Mouse (Mus musculus): ENCODE measurements around the gene Gm49378.

Gm49378 gene

DNA sequence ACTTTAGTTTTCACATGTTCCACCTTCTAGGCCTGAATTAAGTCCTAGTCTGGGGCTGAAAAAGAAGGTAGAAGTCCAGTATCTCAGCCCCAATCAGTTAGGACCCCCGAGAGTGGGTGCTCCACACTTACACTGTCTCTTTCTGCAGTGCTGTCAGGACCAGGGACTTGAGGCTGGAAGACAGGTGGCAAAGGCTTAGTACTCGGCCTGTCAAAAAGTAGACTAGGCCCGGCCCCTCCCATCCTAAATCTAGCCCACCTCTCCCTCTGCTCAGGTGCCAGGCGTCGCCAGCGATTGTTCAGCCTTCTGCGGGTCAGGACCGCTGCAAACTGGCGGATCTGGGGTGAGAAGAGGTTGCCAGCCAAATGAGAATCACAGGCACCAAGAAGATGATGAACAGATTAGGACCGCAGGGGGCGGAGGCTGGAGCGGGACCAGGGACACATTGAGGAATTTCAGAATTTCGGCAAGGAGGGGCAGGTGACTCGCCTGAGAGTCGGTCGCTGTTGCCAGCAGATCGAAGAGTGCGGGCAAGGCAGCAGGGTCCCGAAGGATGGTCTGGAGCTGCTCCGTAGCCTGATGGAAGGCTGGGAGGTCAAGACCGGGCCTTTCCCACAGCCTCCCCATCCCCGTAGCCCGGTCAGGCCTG is 2.7 kb downstream of the Gm49378 start:
- DNase-seq (ENCODE audit: low read depth, low spot score), result no peak

DNA sequence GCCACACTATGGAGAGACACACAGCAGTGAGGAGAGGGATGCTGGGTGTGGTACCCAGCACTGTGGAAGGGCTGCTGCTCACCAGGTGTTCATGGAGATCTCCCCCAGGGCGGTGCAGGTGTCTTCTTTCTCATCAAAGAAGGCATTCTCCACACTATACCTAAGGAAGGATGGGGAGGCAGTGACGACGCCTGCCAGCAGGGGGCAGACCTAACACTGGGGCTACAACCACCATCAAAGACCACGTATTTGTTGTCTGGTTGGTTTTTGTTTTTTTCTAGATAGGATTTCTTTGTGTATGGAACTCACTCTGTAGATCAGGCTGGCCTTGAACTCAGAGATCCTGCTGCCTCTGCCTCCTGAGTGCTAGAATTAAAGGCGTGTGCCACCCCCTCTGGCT is 8.4 kb downstream of the Gm49378 start:
- DNase-seq (ENCODE audit: low read depth, low spot score), result no peak

DNA sequence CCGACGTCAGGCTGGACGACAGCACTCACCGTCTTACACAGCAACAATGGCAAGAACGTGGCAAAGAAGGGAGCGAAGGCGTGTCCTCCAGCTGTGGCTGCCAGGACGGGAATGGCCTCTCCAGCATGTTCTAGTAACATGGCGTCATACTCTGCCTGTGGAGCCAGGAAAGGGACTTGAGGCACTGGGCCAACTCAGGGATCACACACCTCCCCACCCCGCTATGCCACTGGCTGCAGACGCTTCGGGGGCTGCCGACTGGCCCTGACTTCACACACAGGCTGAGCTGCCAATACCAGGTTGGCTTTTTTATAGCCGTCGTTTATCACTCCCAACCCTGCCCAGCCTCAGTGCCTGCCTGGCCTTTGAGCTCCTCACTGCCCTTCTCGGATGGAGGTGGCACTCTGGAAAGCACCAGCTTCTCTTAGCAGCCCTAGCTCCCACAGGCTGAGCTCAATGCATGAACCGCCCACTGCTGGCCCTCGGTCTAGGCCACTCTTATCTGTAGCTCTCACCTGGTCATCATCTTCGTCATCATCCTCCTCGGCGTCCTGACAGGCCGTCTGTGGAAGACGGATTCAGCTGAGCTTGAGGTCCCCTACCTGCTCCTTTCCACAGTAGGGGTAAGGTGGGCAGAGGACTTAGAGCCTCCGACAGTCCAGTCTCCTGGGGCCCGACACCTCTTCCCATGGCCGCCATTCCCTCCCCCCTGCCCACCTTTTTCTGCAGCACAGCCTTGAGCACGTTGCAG is 9.4 kb downstream of the Gm49378 start:
- no peak for DNase-seq (ENCODE audit: low read depth, low spot score)

- no peak for DNase-seq (ENCODE audit: low read depth, low spot score)
Measured at GRCm38 (mm10) chr14:55618486-55619195, 19.1 kb downstream of the Gm49378 start.

GRCm38 (mm10) chr14:55617822-55618221 is 19.9 kb downstream of the Gm49378 start, which contains the start of gene Rec8:
TSS of gene Rec8 (plus strand) at chr14:55618037.
- DNase-seq (ENCODE audit: low read depth, low spot score), result no peak

DNA sequence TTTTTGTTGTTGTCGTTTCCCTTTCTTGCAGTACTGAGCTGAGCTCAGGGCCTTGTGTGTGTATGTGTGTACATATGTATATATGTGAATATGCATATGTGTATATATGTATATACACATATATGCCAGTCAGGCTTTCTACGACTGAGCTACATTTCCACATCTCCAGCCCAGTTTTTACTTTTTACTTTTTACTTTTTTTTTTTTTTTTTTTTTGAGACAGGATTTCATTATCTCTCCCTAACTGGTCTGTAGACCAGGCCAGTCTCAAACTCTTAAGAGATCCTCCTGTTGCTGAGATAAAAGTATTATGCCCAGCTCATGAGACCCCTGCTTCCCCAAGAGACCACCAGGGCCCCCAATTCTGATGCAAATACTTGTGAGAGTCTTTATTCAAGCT is 20.9 kb downstream of the Gm49378 start:
- no peak for DNase-seq (ENCODE audit: low read depth, low spot score)

DNA sequence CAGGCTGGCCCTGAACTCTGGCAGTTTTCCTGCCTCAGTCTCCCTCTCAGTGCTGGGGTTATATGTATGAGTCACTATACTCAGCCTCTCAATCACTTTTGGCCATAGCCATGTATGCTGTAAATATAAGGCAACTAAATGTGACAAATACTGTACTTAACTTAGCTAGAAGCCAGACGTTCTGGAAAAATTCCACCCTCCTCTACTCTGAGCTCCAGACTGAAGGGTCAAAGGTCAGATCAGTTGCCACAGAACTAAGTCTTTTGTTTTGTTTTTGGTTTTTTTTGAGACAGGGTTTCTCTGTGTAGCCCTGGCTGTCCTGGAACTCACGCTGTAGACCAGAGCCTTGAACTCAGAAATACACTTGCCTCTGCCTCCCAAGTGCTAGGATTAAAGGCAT is 21.8 kb downstream of the Gm49378 start:
- no peak for DNase-seq (ENCODE audit: low read depth, low spot score)

GRCm38 (mm10) chr14:55614565-55615178 is 23.0 kb downstream of the Gm49378 start:
- no peak for DNase-seq (ENCODE audit: low read depth, low spot score)

GRCm38 (mm10) chr14:55613346-55613745 is 24.3 kb downstream of the Gm49378 start:
- no peak for DNase-seq (ENCODE audit: low read depth, low spot score)

GRCm38 (mm10) chr14:55608339-55608738 is 29.4 kb downstream of the Gm49378 start:
- DNase-seq (ENCODE audit: low read depth, low spot score), result no peak

- no peak for DNase-seq (ENCODE audit: low read depth, low spot score)
Measured at GRCm38 (mm10) chr14:55605743-55606459, 31.8 kb downstream of the Gm49378 start.

DNA sequence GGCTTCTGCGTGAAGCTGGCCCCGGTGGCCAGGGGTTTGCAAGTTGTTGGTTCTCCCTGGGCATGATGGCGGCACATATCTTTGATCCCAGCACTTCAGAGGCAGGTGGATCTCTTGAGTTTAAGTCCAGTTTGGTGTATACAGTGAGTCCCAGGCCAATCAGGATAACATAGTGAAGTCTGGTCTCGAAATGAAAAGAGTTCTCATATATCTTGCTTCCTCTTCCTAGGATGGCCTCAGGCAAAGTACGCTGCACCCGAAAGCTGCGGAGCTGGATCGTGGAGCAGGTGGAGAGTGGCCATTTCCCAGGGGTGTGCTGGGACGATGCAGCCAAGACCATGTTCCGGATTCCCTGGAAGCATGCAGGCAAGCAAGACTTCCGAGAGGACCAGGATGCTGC is 32.9 kb downstream of the Gm49378 start:
- DNase-seq (ENCODE audit: low read depth, low spot score), result no peak

DNA sequence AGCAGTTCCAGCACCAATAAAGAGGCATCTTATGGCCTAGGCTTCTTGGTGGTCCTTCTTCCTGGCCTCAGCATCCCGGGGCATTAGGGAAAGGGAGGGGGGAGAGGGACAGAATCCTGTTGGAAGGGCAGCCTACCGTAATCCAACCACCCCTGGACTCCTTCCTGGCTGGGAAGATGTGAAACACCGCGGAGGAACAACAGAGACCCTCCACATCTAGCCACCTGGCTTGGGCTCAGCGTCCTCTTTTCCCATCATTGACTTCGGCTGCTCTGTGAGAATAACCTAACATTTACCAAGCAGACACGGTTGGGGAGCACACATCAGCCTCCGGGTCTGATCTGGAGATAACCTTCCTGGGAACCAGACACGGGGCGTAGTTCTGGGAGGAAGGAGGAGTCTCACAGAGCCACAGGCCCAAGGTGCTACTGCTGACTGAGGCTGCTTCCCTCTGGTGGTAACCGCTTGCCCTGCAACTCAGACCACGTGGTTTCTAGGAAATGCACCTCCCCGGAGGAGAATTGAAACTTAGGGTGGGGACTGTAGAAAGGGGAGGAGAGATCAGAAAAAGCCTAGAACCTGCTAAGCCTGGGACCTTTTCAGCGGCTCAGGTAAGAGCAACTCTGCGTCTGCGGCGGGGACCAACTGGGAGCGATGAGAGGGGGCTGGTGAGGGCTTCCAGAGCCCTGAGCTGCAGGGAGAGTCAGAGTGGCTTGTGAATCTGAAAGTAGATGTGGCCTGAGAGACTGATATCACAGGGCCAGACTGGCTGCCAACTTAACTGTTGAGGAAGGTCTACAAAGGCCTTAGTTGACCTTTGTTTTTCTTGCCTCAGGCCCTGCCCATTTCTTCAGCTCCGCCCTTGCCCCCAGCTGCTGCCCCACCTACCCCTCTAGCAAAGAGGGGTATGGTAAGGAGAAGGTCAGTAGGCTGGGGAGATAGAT is 33.8 kb downstream of the Gm49378 start:
- peak; percentile 79 for DNase-seq (ENCODE audit: low read depth, low spot score)

DNA sequence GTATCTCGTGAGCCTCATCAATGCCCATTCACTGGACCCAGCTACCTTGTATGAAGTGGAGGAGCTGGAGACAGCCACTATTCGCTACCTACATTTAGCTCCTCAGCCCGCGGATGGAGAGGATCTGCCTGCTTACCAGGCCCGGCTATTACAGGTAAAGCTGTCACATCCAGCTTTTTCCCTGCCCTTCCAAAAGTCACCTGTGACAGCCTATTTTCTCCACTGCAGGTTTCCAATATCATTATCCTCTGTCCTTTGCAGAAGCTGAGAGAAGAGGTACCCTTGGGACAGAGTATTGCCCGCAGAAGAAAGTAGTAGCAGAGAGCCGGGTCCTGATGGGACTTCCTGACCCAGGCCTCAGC is 34.4 kb downstream of the Gm49378 start, which contains the start of gene Irf9:
Gene Irf9, plus strand, starts transcription at position 301 of the 362 bp plus-strand sequence.
- no peak for DNase-seq (ENCODE audit: low read depth, low spot score)

GRCm38 (mm10) chr14:55598521-55599390 is 38.9 kb downstream of the Gm49378 start:
- no peak for DNase-seq (ENCODE audit: low read depth, low spot score)

- no peak for DNase-seq (ENCODE audit: low read depth, low spot score)
Measured at GRCm38 (mm10) chr14:55596036-55596690, 41.5 kb downstream of the Gm49378 start.

- no peak for DNase-seq (ENCODE audit: low read depth, low spot score)
Measured at GRCm38 (mm10) chr14:55592226-55592625, 45.5 kb downstream of the Gm49378 start.

GRCm38 (mm10) chr14:55591331-55591891 is 46.3 kb downstream of the Gm49378 start, which contains the start of gene Rnf31:
TSS of gene Rnf31 (plus strand) at chr14:55591708.
- DNase-seq (ENCODE audit: low read depth, low spot score), result peak; percentile 90

Data from retina, postnatal 7 days (tissue).